Mouse (Mus musculus) heart, embryonic 12.5 days (tissue): Measurements from ENCODE around the gene Sowahd. TPM values are rescaled to one million over a fixed set of nuclear protein-coding genes. Genes with fewer than 3 reads are reported as not detected.
A peak's percentile ranks its signal among the peaks of the same experiment; 100 is the strongest.
"Not testable (repeated sequence)": the region's sequence is repeated elsewhere in the genome, so short reads cannot be mapped to it uniquely, and the experiment has no call there.

Experiments used
- ATAC-seq: fragments of 200-750 bp; cut with Nextera tagmentation; 2 replicates; pipeline ENCODE4 v1.8.0; 2017; ENCODE audit warnings: moderate TSS enrichment, moderate library complexity; ENCODE audit not compliant: insufficient number of reproducible peaks, low FRiP score
- H3K27ac ChIP-seq: fragments of 300-500 bp; sonication (generic); 2 replicates; pipeline ENCODE4 v1.5.1; 2016; ENCODE audit warnings: mild to moderate bottlenecking, moderate library complexity; ENCODE audit not compliant: poor library complexity, severe bottlenecking
- H3K27me3 ChIP-seq: fragments of 300-500 bp; sonication (generic); replicated peaks from 2 replicates; pipeline ENCODE4 v1.6.1; 2016; ENCODE audit warnings: mild to moderate bottlenecking, moderate library complexity
- H3K36me3 ChIP-seq: fragments of 300-500 bp; sonication (generic); 2 replicates; pipeline ENCODE4 v1.6.1; 2016; ENCODE audit warnings: mild to moderate bottlenecking, moderate library complexity
- H3K4me1 ChIP-seq: fragments of 300-500 bp; sonication (generic); replicated peaks from 2 replicates; pipeline ENCODE4 v1.6.1; 2016; ENCODE audit warnings: mild to moderate bottlenecking
- H3K4me2 ChIP-seq: fragments of 300-500 bp; sonication (generic); 2 replicates; pipeline ENCODE4 v1.6.1; 2016; ENCODE audit warnings: mild to moderate bottlenecking, moderate library complexity
- H3K4me3 ChIP-seq: fragments of 300-500 bp; sonication (generic); 2 replicates; pipeline ENCODE4 v1.5.1; 2016; ENCODE audit warnings: mild to moderate bottlenecking
- H3K9ac ChIP-seq: fragments of 300-500 bp; sonication (generic); 2 replicates; pipeline ENCODE4 v1.6.1; 2016; ENCODE audit warnings: mild to moderate bottlenecking, moderate library complexity
- H3K9me3 ChIP-seq: fragments of 300-500 bp; sonication (generic); replicated peaks from 2 replicates; pipeline ENCODE4 v1.6.1; 2016; ENCODE audit warnings: mild to moderate bottlenecking, moderate library complexity
- WGBS: fragments of 180-500 bp; shearing (Covaris S2); methylation state at CpG from one replicate; pipeline ENCODE4 v1.1.7; 2016; 5-methylcytosine and 5-hydroxymethylcytosine counted together
- polyA plus RNA-seq: library from polyadenylated mRNA; unstranded; fragments of >200 nt; fragmentation: Nextera tagmentation; extraction: Ambion mirVana; gene quantifications from 2 replicates; pipeline ENCODE4 v1.2.1, GENCODE M21; 2016

The Sowahd gene
- polyA plus RNA-seq, 1 experiment from 2014 or later, result 0.88 TPM

- Histone ChIP-seq H3K4me2 (no peak overlapping the region), H3K9ac (no peak overlapping the region), H3K36me3 (no peaks in the 10 kb centered on the region), H3K9me3 (no peaks in the 10 kb centered on the region), H3K27ac (no peak overlapping the region), H3K27me3 (no peaks in the 10 kb centered on the region), H3K4me3 (no peak overlapping the region), H3K4me1 (no peaks in the 10 kb centered on the region)
- 76% methylated on average over 3 of the region's 3 CpGs for WGBS
- ATAC-seq, result no peak
Observed at GRCm38 (mm10) chrX:37067299-37067698, 18.7 kb downstream of the Sowahd start.

GRCm38 (mm10) chrX:37068766-37069165 is 20.1 kb downstream of the Sowahd start:
- Histone ChIP-seq H3K9me3 (no peaks in the 10 kb centered on the region), H3K9ac (no peak overlapping the region), H3K27me3 (no peaks in the 10 kb centered on the region), H3K4me2 (no peak overlapping the region), H3K27ac (no peak overlapping the region), H3K4me3 (no peak overlapping the region), H3K4me1 (no peaks in the 10 kb centered on the region), H3K36me3 (no peaks in the 10 kb centered on the region)
- 78% methylated on average over 5 of the region's 5 CpGs for whole genome bisulfite sequencing
- no peak for ATAC-seq

- H3K27ac ChIP-seq, result no peak overlapping the region
- no peaks in the 10 kb centered on the region for H3K4me1 ChIP-seq
- H3K27me3 ChIP-seq, result no peaks in the 10 kb centered on the region
- H3K4me2 ChIP-seq, result no peak overlapping the region
- H3K4me3 ChIP-seq, result no peak overlapping the region
- H3K36me3 ChIP-seq, result no peaks in the 10 kb centered on the region
- no peaks in the 10 kb centered on the region for H3K9me3 ChIP-seq
- 32% methylated on average over 9 of the region's 9 CpGs for WGBS
- no peak for ATAC-seq
- no peak overlapping the region for H3K9ac ChIP-seq
Observed at GRCm38 (mm10) chrX:37074262-37074892, 25.7 kb downstream of the Sowahd start.

- no peak for ATAC-seq
- no peaks in the 10 kb centered on the region for H3K9me3 ChIP-seq
- no peak overlapping the region for H3K27ac ChIP-seq
- H3K36me3 ChIP-seq, result peaks cover 10% of the 10 kb centered on the region
- no peak overlapping the region for H3K4me3 ChIP-seq
- H3K27me3 ChIP-seq, result no peaks in the 10 kb centered on the region
- H3K4me1 ChIP-seq, result no peaks in the 10 kb centered on the region
- 74% methylated on average over 8 of the region's 8 CpGs for whole genome bisulfite sequencing
- no peak overlapping the region for H3K9ac ChIP-seq
- no peak overlapping the region for H3K4me2 ChIP-seq
Observed at GRCm38 (mm10) chrX:37076651-37077050, 28.0 kb downstream of the Sowahd start.

GRCm38 (mm10) chrX:37080345-37080744 is 31.7 kb downstream of the Sowahd start:
- H3K4me2 ChIP-seq, ATAC-seq, H3K4me1 ChIP-seq, H3K27ac ChIP-seq, H3K9ac ChIP-seq, H3K4me3 ChIP-seq, H3K27me3 ChIP-seq, H3K9me3 ChIP-seq: not testable (repeated sequence)
- peaks cover 25% of the 10 kb centered on the region for H3K36me3 ChIP-seq
- WGBS, result 69% methylated on average over 4 of the region's 4 CpGs

DNA sequence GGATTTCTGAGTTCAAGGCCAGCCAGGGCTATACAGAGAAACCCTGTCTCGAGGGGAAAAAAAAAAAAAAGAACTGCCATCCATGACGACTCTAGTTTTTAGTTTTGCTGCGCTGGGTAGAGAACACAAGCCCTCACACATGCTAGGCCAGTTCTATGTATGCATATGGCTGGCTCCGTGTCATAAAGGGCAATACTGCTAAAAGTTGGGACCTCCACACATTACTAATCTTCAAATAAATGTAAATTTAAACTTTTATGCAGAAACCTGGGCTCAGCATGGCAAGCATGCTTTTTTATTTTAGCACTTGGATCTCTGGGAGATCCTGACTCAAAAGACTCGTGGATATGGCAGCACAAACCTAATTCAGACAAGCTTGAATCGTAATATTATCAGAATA is 32.5 kb downstream of the Sowahd start:
- no peak overlapping the region for H3K27ac ChIP-seq
- H3K9me3 ChIP-seq, result no peaks in the 10 kb centered on the region
- peaks cover 3% of the 10 kb centered on the region; the same call in 1 of the 2 replicates for H3K4me1 ChIP-seq
- H3K4me3 ChIP-seq, result no peak overlapping the region
- no peaks in the 10 kb centered on the region for H3K27me3 ChIP-seq
- H3K36me3 ChIP-seq, result peaks cover 25% of the 10 kb centered on the region
- ATAC-seq, result no peak
- no peak overlapping the region for H3K9ac ChIP-seq
- H3K4me2 ChIP-seq, result no peak overlapping the region
- WGBS, result 60% methylated on average over 6 of the region's 6 CpGs

DNA sequence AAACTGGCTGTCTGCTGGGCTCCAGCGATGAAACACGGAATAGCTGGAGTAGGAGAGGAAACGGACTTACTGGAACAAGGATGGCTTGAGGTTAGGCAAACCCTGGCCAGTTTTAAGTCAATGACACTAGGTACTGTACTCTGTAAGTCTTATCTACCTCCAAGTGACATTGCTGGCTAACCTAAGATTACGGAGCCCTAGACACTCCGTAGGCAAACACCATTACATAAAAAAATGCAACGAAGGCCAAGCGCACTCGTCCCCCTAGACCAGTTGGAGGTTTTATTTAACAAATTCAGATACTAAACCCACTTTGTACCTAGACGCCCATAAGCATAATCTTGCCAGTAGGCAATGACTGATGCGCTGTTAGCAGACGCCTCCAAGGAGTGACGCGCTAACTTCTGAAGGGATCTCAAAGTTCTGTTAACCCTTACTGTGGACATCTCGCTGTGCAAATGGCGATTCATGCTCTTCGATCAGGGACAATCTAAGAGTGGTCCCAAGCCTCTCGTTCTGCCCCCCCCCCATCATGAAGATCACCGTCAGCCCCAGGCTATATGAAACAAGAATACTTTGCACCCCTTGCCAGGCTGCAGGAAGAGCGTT is 35.8 kb downstream of the Sowahd start:
- ATAC-seq, result 0 out of 2 replicates have a peak, but pooled peaks have one; percentile 9
- Histone ChIP-seq H3K9ac (peak overlapping the region; percentile 86), H3K36me3 (peaks cover 25% of the 10 kb centered on the region), H3K4me1 (peaks cover 3% of the 10 kb centered on the region; the same call in 1 of the 2 replicates), H3K27ac (peak overlapping the region; percentile 85), H3K4me2 (peak overlapping the region; percentile 84), H3K9me3 (no peaks in the 10 kb centered on the region), H3K27me3 (no peaks in the 10 kb centered on the region), H3K4me3 (peak overlapping the region; percentile 66)
- 15% methylated on average over 19 of the region's 19 CpGs for WGBS

DNA sequence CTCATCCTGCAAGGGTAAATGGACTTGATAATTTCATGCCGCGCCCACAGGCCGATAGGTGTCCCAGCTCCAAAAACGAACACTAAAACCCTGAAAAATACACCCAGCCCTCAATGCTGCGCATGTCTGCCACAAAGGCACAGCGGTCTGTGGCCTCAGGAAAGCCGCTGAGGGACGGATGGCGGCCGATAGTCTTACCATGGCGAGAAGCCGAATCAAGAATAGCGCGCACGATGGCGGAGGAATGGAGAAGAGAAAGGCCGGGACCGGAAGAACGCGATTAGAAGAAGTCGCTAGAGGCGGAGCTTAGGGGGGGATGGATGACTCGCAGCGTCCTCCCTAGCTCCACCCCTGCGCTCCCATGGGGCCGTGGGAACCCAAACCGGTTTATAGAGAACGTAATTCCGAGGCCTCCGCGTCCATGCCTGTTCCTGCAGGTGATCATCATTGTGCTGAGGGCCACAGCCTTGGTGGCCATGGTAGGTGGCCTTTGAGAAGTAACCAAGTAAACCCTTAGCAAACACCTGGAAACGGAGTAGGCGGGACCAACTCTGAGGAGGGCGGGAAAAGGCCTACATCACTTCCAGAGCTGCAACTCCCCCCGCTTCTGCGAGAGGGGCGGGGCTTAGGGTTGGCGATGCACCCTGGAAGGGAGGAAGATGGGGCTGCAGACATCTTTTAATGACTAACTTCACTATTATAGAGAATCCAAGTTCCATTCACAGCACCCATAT is 36.4 kb downstream of the Sowahd start, which contains the start of gene Rpl39:
Gene Rpl39 (minus strand): TSS at position 476 of the 734 bp plus-strand sequence.
- H3K4me1 ChIP-seq, result peaks cover 3% of the 10 kb centered on the region; the same call in 1 of the 2 replicates
- peak within 1 kb of the TSS; percentile 84 for H3K4me2 ChIP-seq
- peak within 1 kb of the TSS; percentile 86 for H3K9ac ChIP-seq
- H3K27ac ChIP-seq, result peak within 1 kb of the TSS; percentile 85
- H3K27me3 ChIP-seq, result no peaks in the 10 kb centered on the region
- H3K36me3 ChIP-seq, result peaks cover 25% of the 10 kb centered on the region
- H3K9me3 ChIP-seq, result no peaks in the 10 kb centered on the region
- ATAC-seq, result peak; percentile 95
- peak within 1 kb of the TSS; percentile 66 for H3K4me3 ChIP-seq
- WGBS, result 10% methylated on average over 38 of the region's 38 CpGs

- Histone ChIP-seq H3K9me3 (no peaks in the 10 kb centered on the region), H3K27me3 (no peaks in the 10 kb centered on the region), H3K27ac (peak overlapping the region; percentile 85; the same call in 1 of the 2 replicates), H3K4me3 (peak overlapping the region; percentile 66), H3K36me3 (peaks cover 25% of the 10 kb centered on the region), H3K4me2 (peak overlapping the region; percentile 84), H3K9ac (no peak overlapping the region), H3K4me1 (peaks cover 3% of the 10 kb centered on the region; the same call in 1 of the 2 replicates)
- peak; percentile 26; the same call in 1 of the 2 replicates for ATAC-seq
- 18% methylated on average over 9 of the region's 9 CpGs for WGBS
Observed at GRCm38 (mm10) chrX:37085665-37086064, 37.0 kb downstream of the Sowahd start.

DNA sequence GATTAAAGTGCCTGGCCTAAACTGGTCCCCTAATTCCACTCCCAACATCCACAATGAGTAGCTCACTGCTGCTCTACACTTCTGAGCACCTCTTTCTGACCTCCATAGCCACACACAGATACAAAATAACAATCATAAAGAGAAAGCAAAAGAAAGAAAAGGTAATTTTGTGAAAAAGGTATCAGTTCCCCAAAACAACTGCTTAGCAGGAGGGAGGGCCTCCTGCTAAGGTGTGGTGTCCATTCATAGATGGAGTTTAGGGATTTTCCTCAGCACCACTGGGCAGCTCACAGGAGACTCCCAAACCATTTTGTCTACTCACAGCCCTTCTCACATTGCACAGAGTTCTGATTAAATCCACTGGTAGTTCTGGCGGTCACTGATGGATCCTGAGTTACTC is 40.1 kb downstream of the Sowahd start:
- Histone ChIP-seq H3K27me3 (no peaks in the 10 kb centered on the region), H3K9ac (no peak overlapping the region), H3K36me3 (peaks cover 4% of the 10 kb centered on the region; the same call in 1 of the 2 replicates), H3K4me1 (no peaks in the 10 kb centered on the region), H3K4me3 (no peak overlapping the region), H3K9me3 (no peaks in the 10 kb centered on the region), H3K27ac (no peak overlapping the region), H3K4me2 (no peak overlapping the region)
- ATAC-seq, result no peak
- WGBS, result 76% methylated on average over 1 of the region's 1 CpGs

DNA sequence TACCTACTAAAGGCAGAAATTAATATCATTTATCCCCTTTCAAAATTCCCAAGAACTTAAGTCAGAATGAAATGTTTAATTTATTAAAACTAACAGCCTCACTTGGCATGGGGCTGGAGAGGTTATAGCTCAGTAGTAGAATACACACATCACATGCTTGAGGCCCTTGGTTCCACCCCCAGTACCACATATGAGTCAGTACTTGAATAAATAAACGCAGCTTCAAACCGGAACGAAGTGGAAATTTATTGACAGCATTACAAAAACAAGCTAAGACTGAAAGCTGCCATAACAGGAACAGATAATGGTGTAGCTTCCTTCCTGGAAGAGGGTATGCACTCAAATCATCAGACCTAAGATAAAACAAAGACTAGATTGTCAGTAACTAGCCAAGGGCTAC is 42.8 kb downstream of the Sowahd start:
- Histone ChIP-seq H3K27me3 (no peaks in the 10 kb centered on the region), H3K4me2 (no peak overlapping the region), H3K9ac (no peak overlapping the region), H3K27ac (no peak overlapping the region), H3K36me3 (peaks cover 12% of the 10 kb centered on the region), H3K9me3 (no peaks in the 10 kb centered on the region), H3K4me3 (no peak overlapping the region), H3K4me1 (no peaks in the 10 kb centered on the region)
- ATAC-seq, result no peak
- WGBS, result 74% methylated on average over 3 of the region's 3 CpGs
